Mouse (Mus musculus) intestine, embryonic 14.5 days (tissue): ENCODE data around the gene Ndufs5. TPM values are rescaled to one million over a fixed set of nuclear protein-coding genes. Genes with fewer than 3 reads are reported as not detected.

Experiments used
- ATAC-seq: fragments of 200-750 bp; cut with Nextera tagmentation; replicated peaks from 2 replicates; pipeline ENCODE4 v1.8.0; 2017; ENCODE audit warnings: low read depth, moderate number of reproducible peaks, moderate TSS enrichment, moderate library complexity; ENCODE audit not compliant: low FRiP score, low TSS enrichment
- DNase-seq: peaks from one replicate; pipeline ENCODE4 v3.0.0-alpha.2; 2018; ENCODE audit warnings: low spot score
- H3K27ac ChIP-seq: fragments of 300-500 bp; sonication (generic); 2 replicates; pipeline ENCODE4 v1.5.1; 2014; ENCODE audit warnings: low read depth, mild to moderate bottlenecking, control low read depth
- H3K27me3 ChIP-seq: fragments of 300-500 bp; sonication (generic); replicated peaks from 2 replicates; pipeline ENCODE4 v1.6.1; 2014; ENCODE audit warnings: low read length, control low read depth; ENCODE audit not compliant: control insufficient read depth, insufficient read depth
- H3K36me3 ChIP-seq: fragments of 300-500 bp; sonication (generic); 2 replicates; pipeline ENCODE4 v1.6.1; 2014; ENCODE audit warnings: low read length, control low read depth; ENCODE audit not compliant: control insufficient read depth, insufficient read depth
- H3K4me1 ChIP-seq: fragments of 300-500 bp; sonication (generic); replicated peaks from 2 replicates; pipeline ENCODE4 v1.6.1; 2014; ENCODE audit warnings: low read length, control low read depth, mixed read lengths; ENCODE audit not compliant: control insufficient read depth, insufficient read depth
- H3K4me2 ChIP-seq: fragments of 300-500 bp; sonication (generic); 2 replicates; pipeline ENCODE4 v1.6.1; 2014; ENCODE audit warnings: low read length
- H3K4me3 ChIP-seq: fragments of 300-500 bp; sonication (generic); 2 replicates; pipeline ENCODE4 v1.5.1; 2014; ENCODE audit warnings: low read depth, low read length, control low read depth, mixed read lengths
- H3K9ac ChIP-seq: fragments of 300-500 bp; sonication (generic); 2 replicates; pipeline ENCODE4 v1.6.1; 2014; ENCODE audit warnings: mild to moderate bottlenecking, low read length
- H3K9me3 ChIP-seq: fragments of 300-500 bp; sonication (generic); 2 replicates; pipeline ENCODE4 v1.6.1; 2016; ENCODE audit warnings: low read length, control low read depth; ENCODE audit not compliant: control insufficient read depth
- WGBS: fragments of 180-500 bp; shearing (Covaris S2); extraction: QIAGEN DNeasy Blood & Tissue Kit; methylation state at CpG from one replicate; pipeline ENCODE4 v1.1.7; 2014; 5-methylcytosine and 5-hydroxymethylcytosine counted together
- polyA plus RNA-seq: library from polyadenylated mRNA; unstranded; fragments of >200 nt; fragmentation: Nextera tagmentation; extraction: Ambion mirVana; gene quantifications from 2 replicates; pipeline ENCODE4 v1.2.1, GENCODE M21; 2014

The Ndufs5 gene
- polyA plus RNA-seq, 1 experiment from 2014 or later, result 321 TPM

- ATAC-seq (no peak), DNase-seq (no peak)
- Histone ChIP-seq H3K4me3 (no peak overlapping the region), H3K9me3 (no peaks in the 10 kb centered on the region), H3K27me3 (no peaks in the 10 kb centered on the region), H3K27ac (no peak overlapping the region), H3K9ac (no peak overlapping the region), H3K4me1 (peaks cover 10% of the 10 kb centered on the region), H3K36me3 (peaks cover 29% of the 10 kb centered on the region), H3K4me2 (no peak overlapping the region)
- 89% methylated on average over 4 of the region's 4 CpGs for WGBS
Measured at GRCm38 (mm10) chr4:123745221-123745775, 27.3 kb upstream of the Ndufs5 start.

- WGBS, result 76% methylated on average over 1 of the region's 1 CpGs
- Histone ChIP-seq H3K4me3 (no peak overlapping the region), H3K27ac (no peak overlapping the region), H3K4me2 (no peak overlapping the region), H3K27me3 (no peaks in the 10 kb centered on the region), H3K36me3 (peaks cover 54% of the 10 kb centered on the region), H3K9me3 (no peaks in the 10 kb centered on the region), H3K4me1 (no peaks in the 10 kb centered on the region), H3K9ac (no peak overlapping the region)
- DNase-seq (no peak), ATAC-seq (no peak)
Measured at GRCm38 (mm10) chr4:123742891-123743290, 24.9 kb upstream of the Ndufs5 start.

GRCm38 (mm10) chr4:123738708-123739107 lies 20.7 kb upstream of the Ndufs5 start:
- peaks cover 77% of the 10 kb centered on the region for H3K36me3 ChIP-seq
- ATAC-seq, result no peak

GRCm38 (mm10) chr4:123733532-123733931 lies 15.5 kb upstream of the Ndufs5 start:
- no peak overlapping the region for H3K9ac ChIP-seq
- 87% methylated on average over 9 of the region's 9 CpGs for WGBS
- H3K27me3 ChIP-seq, result no peaks in the 10 kb centered on the region
- no peaks in the 10 kb centered on the region for H3K4me1 ChIP-seq
- H3K27ac ChIP-seq, result no peak overlapping the region
- no peak overlapping the region for H3K4me3 ChIP-seq
- no peak for ATAC-seq
- no peak overlapping the region for H3K4me2 ChIP-seq
- peaks cover 39% of the 10 kb centered on the region for H3K36me3 ChIP-seq
- DNase-seq, result no peak
- H3K9me3 ChIP-seq, result no peaks in the 10 kb centered on the region

More at GRCm38 (mm10) chr4:123738708-123739107, 20.7 kb upstream of the Ndufs5 start:
- Histone ChIP-seq H3K27me3 (no peaks in the 10 kb centered on the region), H3K4me2 (no peak overlapping the region), H3K4me3 (no peak overlapping the region), H3K4me1 (no peaks in the 10 kb centered on the region), H3K9ac (no peak overlapping the region), H3K9me3 (no peaks in the 10 kb centered on the region), H3K27ac (no peak overlapping the region)
- 87% methylated on average over 4 of the region's 4 CpGs for WGBS
- DNase-seq, result no peak

- ATAC-seq, result no peak
- Histone ChIP-seq H3K36me3 (peaks cover 33% of the 10 kb centered on the region), H3K4me2 (no peak overlapping the region), H3K9me3 (no peaks in the 10 kb centered on the region), H3K9ac (no peak overlapping the region), H3K4me3 (no peak overlapping the region), H3K4me1 (no peaks in the 10 kb centered on the region), H3K27me3 (no peaks in the 10 kb centered on the region), H3K27ac (no peak overlapping the region)
- no peak for DNase-seq
- WGBS, result 78% methylated on average over 2 of the region's 2 CpGs
Measured at GRCm38 (mm10) chr4:123732921-123733320, 14.9 kb upstream of the Ndufs5 start.

- DNase-seq (no peak), ATAC-seq (no peak)
- Histone ChIP-seq H3K9me3 (no peaks in the 10 kb centered on the region), H3K27ac (no peak overlapping the region), H3K4me3 (no peak overlapping the region), H3K9ac (no peak overlapping the region), H3K27me3 (no peaks in the 10 kb centered on the region), H3K4me2 (no peak overlapping the region), H3K4me1 (no peaks in the 10 kb centered on the region), H3K36me3 (peaks cover 27% of the 10 kb centered on the region)
- WGBS, result 89% methylated on average over 4 of the region's 4 CpGs
Measured at GRCm38 (mm10) chr4:123732163-123732910, 14.3 kb upstream of the Ndufs5 start.

GRCm38 (mm10) chr4:123721761-123722160 lies 3.8 kb upstream of the Ndufs5 start:
- ATAC-seq (no peak), DNase-seq (no peak)
- Histone ChIP-seq H3K4me2 (no peak overlapping the region), H3K9me3 (no peaks in the 10 kb centered on the region), H3K4me1 (0 out of 2 replicates have a peak, but pooled peaks cover 2% of the 10 kb centered on the region), H3K27me3 (no peaks in the 10 kb centered on the region), H3K9ac (no peak overlapping the region), H3K27ac (no peak overlapping the region), H3K4me3 (no peak overlapping the region), H3K36me3 (no peaks in the 10 kb centered on the region)
- WGBS, result 88% methylated on average over 4 of the region's 4 CpGs

GRCm38 (mm10) chr4:123718434-123718780 lies 405 bp upstream of the Ndufs5 start:
- no peak for DNase-seq
- H3K27ac ChIP-seq, result no peak overlapping the region
- 0 out of 2 replicates have a peak, but pooled peaks have one; percentile 28 for ATAC-seq

GRCm38 (mm10) chr4:123712431-123712830 lies 5.6 kb downstream of the Ndufs5 start:
- Histone ChIP-seq H3K4me3 (no peak overlapping the region), H3K9me3 (no peaks in the 10 kb centered on the region), H3K4me2 (no peak overlapping the region), H3K36me3 (peaks cover 18% of the 10 kb centered on the region), H3K4me1 (0 out of 2 replicates have a peak, but pooled peaks cover 2% of the 10 kb centered on the region), H3K27ac (no peak overlapping the region), H3K27me3 (no peaks in the 10 kb centered on the region), H3K9ac (no peak overlapping the region)
- DNase-seq (no peak), ATAC-seq (no peak)
- WGBS, result 96% methylated on average over 1 of the region's 3 CpGs

More at GRCm38 (mm10) chr4:123718434-123718780, 405 bp upstream of the Ndufs5 start:
- H3K9me3 ChIP-seq, result no peaks in the 10 kb centered on the region
- H3K4me2 ChIP-seq, result peak overlapping the region; percentile 53
- H3K36me3 ChIP-seq, result peaks cover 18% of the 10 kb centered on the region
- H3K4me3 ChIP-seq, result peak overlapping the region; percentile 54
- no peaks in the 10 kb centered on the region for H3K27me3 ChIP-seq
- 0 out of 2 replicates have a peak, but pooled peaks cover 2% of the 10 kb centered on the region for H3K4me1 ChIP-seq
- WGBS, result 22% methylated on average over 7 of the region's 7 CpGs
- peak overlapping the region; percentile 84 for H3K9ac ChIP-seq
